Mouse (Mus musculus) megakaryocyte-erythroid progenitor cell, adult 5-6 weeks (primary cell): ENCODE results near the gene Gm3629. TPM values are rescaled to one million over a fixed set of nuclear protein-coding genes. Genes with fewer than 3 reads are reported as not detected.
"Not testable (repeated sequence)": the region's sequence is repeated elsewhere in the genome, so short reads cannot be mapped to it uniquely, and the experiment has no call there.

ENCODE experiments used
- ATAC-seq: replicated peaks from 2 replicates; pipeline ENCODE4 v1.8.0; 2016; ENCODE audit warnings: mild to moderate bottlenecking, inconsistent platforms; ENCODE audit not compliant: severe bottlenecking, poor library complexity, low FRiP score, low TSS enrichment
- total RNA-seq, 2 experiments: library from RNA; stranded (forward) in 1 of 2; stranded (reverse) in 1 of 2; fragments of 200-1000, 215-1000 nt in 1 of 2; fragments of >200 nt in 1 of 2; fragmentation: Nextera tagmentation in 1 of 2; gene quantifications; 2 replicates each; pipeline ENCODE4 v1.2.3; 2014 to 2017

Gm3629 gene
- total RNA-seq (2014; fragmentation: Nextera tagmentation) = not detected in 2 replicates
- not detected in 2 replicates for total RNA-seq (2017)

DNA sequence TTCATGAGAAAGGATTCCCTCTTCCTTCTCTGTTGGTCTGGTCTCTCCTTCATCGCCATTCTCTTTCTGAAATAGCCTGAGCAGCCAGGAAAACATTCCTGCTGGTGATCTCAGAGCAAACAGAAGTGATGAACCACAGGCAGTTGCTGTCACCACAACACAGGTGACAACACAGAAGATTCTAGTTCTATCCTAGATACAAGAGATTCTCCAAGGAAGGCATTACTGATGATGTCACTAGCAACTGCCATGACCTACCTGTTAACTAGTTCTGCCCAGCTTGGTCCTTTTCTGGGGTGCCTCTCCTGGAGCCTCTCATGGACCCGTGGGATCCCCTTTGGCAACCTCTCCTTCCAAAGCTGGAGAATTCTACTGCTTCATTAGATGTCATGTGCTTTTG lies at the start of gene Gm3629:
Gene Gm3629 (minus strand): TSS at position 101 of the 400 bp plus-strand sequence.
- not testable (repeated sequence) for ATAC-seq

GRCm38 (mm10) chr14:6622318-6622717 lies 31.9 kb upstream of the Gm3629 start, which contains the start of gene Gm3460:
Gm3460 (minus strand) TSS chr14:6622418.
- not testable (repeated sequence) for ATAC-seq

GRCm38 (mm10) chr14:6606436-6606835 lies 16.0 kb upstream of the Gm3629 start:
- ATAC-seq = not testable (repeated sequence)

- ATAC-seq = not testable (repeated sequence)
Measured at GRCm38 (mm10) chr14:6605004-6605403, 14.6 kb upstream of the Gm3629 start.

- ATAC-seq = not testable (repeated sequence)
Measured at GRCm38 (mm10) chr14:6604551-6604950, 14.1 kb upstream of the Gm3629 start.

GRCm38 (mm10) chr14:6537190-6537589 lies 53.2 kb downstream of the Gm3629 start, which contains the start of gene Gm8356:
Gm8356 (minus strand) TSS chr14:6537290.
- ATAC-seq = not testable (repeated sequence)

Other genes with a start within 250 kb of the Gm3629 start
- gene Gm3618, start 246.9 kb downstream of the Gm3629 start, total RNA-seq (2014; fragmentation: Nextera tagmentation) = not detected in 2 replicates
- gene Gm3618, start 246.9 kb downstream of the Gm3629 start, total RNA-seq (2017) = not detected in 2 replicates
- not detected in 2 replicates for gene Gm16440, start 200.3 kb downstream of the Gm3629 start, total RNA-seq (2014; fragmentation: Nextera tagmentation)
- not detected in 2 replicates for gene Gm16440, start 200.3 kb downstream of the Gm3629 start, total RNA-seq (2017)
- gene Gm3591, start 178.1 kb downstream of the Gm3629 start, total RNA-seq (2014; fragmentation: Nextera tagmentation) = 1.1 TPM in 1 of 2 replicates, not detected in the other
- not detected in 2 replicates for gene Gm3591, start 178.1 kb downstream of the Gm3629 start, total RNA-seq (2017)
- not detected in 2 replicates for gene Gm3594, start 146.0 kb downstream of the Gm3629 start, total RNA-seq (2014; fragmentation: Nextera tagmentation)
- not detected in 2 replicates for gene Gm3594, start 146.0 kb downstream of the Gm3629 start, total RNA-seq (2017)
- not detected in 2 replicates for gene Gm8356, start 53.3 kb downstream of the Gm3629 start, total RNA-seq (2014; fragmentation: Nextera tagmentation)
- gene Gm8356, start 53.3 kb downstream of the Gm3629 start, total RNA-seq (2017) = not detected in 2 replicates
- gene Gm3460, start 31.8 kb upstream of the Gm3629 start, total RNA-seq (2014; fragmentation: Nextera tagmentation) = not detected in 2 replicates
- gene Gm3460, start 31.8 kb upstream of the Gm3629 start, total RNA-seq (2017) = not detected in 2 replicates
- not detected in 2 replicates for gene Gm10251, start 93.6 kb upstream of the Gm3629 start, total RNA-seq (2014; fragmentation: Nextera tagmentation)
- not detected in 2 replicates for gene Gm10251, start 93.6 kb upstream of the Gm3629 start, total RNA-seq (2017)
- not detected in 2 replicates for gene Gm8050, start 129.6 kb upstream of the Gm3629 start, total RNA-seq (2014; fragmentation: Nextera tagmentation)
- not detected in 2 replicates for gene Gm8050, start 129.6 kb upstream of the Gm3629 start, total RNA-seq (2017)
- gene Gm3636, start 151.7 kb upstream of the Gm3629 start, total RNA-seq (2014; fragmentation: Nextera tagmentation) = not detected in 2 replicates
- gene Gm3636, start 151.7 kb upstream of the Gm3629 start, total RNA-seq (2017) = 1.9 TPM in 1 of 2 replicates, not detected in the other
- gene Gm8362, start 183.8 kb upstream of the Gm3629 start, total RNA-seq (2014; fragmentation: Nextera tagmentation) = not detected in 2 replicates
- gene Gm8362, start 183.8 kb upstream of the Gm3629 start, total RNA-seq (2017) = not detected in 2 replicates
- not detected in 2 replicates for gene Gm3642, start 249.7 kb upstream of the Gm3629 start, total RNA-seq (2014; fragmentation: Nextera tagmentation)
- not detected in 2 replicates for gene Gm3642, start 249.7 kb upstream of the Gm3629 start, total RNA-seq (2017)